ENCODE assay signal across 12 mouse cellular contexts in genomic region chr4:25389542-25389941, GRCm38 (mm10).
"Had no signal": no experiment of that assay in that cellular context is flagged by ENCODE, and none has a peak within 500 bp of the region (broad histone marks: within the 10 kb centered on the region; RNA-seq: fewer than 3 reads in every experiment).

No protein-coding gene starts in this region.

- H3K4me3 ChIP-seq: limb, embryonic 13.5 days; neural tube, embryonic 13.5 days; stomach, embryonic 15.5 days had no signal

- H3K4me2 ChIP-seq: limb, embryonic 13.5 days; neural tube, embryonic 13.5 days; stomach, embryonic 15.5 days had no signal

- H3K36me3 ChIP-seq: limb, embryonic 13.5 days; neural tube, embryonic 13.5 days; stomach, embryonic 15.5 days had no signal

- H3K9me3 ChIP-seq: limb, embryonic 13.5 days; neural tube, embryonic 13.5 days; stomach, embryonic 15.5 days had no signal

- H3K27me3 ChIP-seq: limb, embryonic 13.5 days; neural tube, embryonic 13.5 days; stomach, embryonic 15.5 days had no signal

- H3K4me1 ChIP-seq: limb, embryonic 13.5 days; neural tube, embryonic 13.5 days; stomach, embryonic 15.5 days had no signal

- DNase-seq: kidney, adult 18-20 months; kidney, postnatal 10 days; kidney, postnatal 4 days; left cerebral cortex, postnatal 4 days; lung, adult 18-20 months; retina, postnatal 1 day; thymus, adult 2 months; thymus, postnatal 25 days had no signal

- H3K9ac ChIP-seq: limb, embryonic 13.5 days; liver, embryonic 14.5 days; neural tube, embryonic 13.5 days; stomach, embryonic 15.5 days had no signal

- H3K27ac ChIP-seq: limb, embryonic 13.5 days; liver, embryonic 14.5 days; neural tube, embryonic 13.5 days; stomach, embryonic 15.5 days had no signal
